ENCODE assay signal across 10 mouse cellular contexts in the genomic region with DNA sequence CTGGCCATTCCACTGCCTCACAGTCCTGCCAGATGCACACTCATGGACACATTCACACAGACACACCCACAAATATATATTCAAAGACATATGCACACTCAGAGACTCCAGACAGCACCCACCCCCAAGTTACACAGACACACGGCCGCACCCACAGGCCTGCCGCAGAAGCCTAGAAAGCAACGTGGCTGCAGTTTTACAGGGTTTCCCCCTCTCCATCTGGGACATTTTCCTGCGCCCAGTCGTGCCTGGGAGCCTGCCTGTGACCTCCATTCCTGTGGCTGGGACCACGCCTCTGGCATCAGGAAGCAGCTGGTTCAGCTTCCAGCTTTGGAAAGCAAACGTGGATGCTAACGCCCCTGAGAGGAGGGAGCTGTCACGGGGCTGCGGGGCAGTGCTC. TPM values are rescaled to one million over a fixed set of nuclear protein-coding genes. Genes with fewer than 3 reads are reported as not detected.
DNase-seq lines count a peak whose midpoint lies in the region; ATAC-seq and TF ChIP-seq lines count a peak whose summit lies in the region.
"Had no signal": no experiment of that assay in that cellular context is flagged by ENCODE, and none has a peak within 500 bp of the region (broad histone marks: within the 10 kb centered on the region; RNA-seq: fewer than 3 reads in every experiment).

No protein-coding gene starts in this region.

- peaks cover 6% of the 10 kb centered on the region; the same call in 1 of the 2 replicates for H3K4me1 ChIP-seq in hindbrain, embryonic 11.5 days (replicated peaks; ENCODE audit: control insufficient read depth, insufficient read depth, low read length)
- H3K4me1 ChIP-seq in hindbrain, embryonic 14.5 days (replicated peaks; ENCODE audit: control insufficient read depth, insufficient read depth, low read length), result peaks cover 27% of the 10 kb centered on the region
- peaks cover 22% of the 10 kb centered on the region for H3K4me1 ChIP-seq in hindbrain, postnatal 0 days (ENCODE audit: insufficient read depth, low read length)
- peaks cover 7% of the 10 kb centered on the region; the same call in 1 of the 2 replicates for H3K4me1 ChIP-seq in lung, postnatal 0 days (ENCODE audit: insufficient read depth, low read depth, low read length)

- no peak for ATAC-seq in hindbrain, embryonic 11.5 days (ENCODE audit: low FRiP score)
- no peak for ATAC-seq in hindbrain, embryonic 14.5 days (ENCODE audit: low FRiP score)
- ATAC-seq in hindbrain, postnatal 0 days, result no peak
- ATAC-seq in lung, postnatal 0 days, result peak; percentile 38

- no peak overlapping the region for H3K4me2 ChIP-seq in hindbrain, embryonic 11.5 days (replicated peaks; ENCODE audit: low read depth, low read length)
- no peak overlapping the region for H3K4me2 ChIP-seq in hindbrain, embryonic 14.5 days (replicated peaks)
- H3K4me2 ChIP-seq in hindbrain, postnatal 0 days (ENCODE audit: low read depth, low read length), result no peak overlapping the region
- no peak overlapping the region for H3K4me2 ChIP-seq in lung, postnatal 0 days (replicated peaks; ENCODE audit: low read depth, low read length)

- no peaks in the 10 kb centered on the region for H3K36me3 ChIP-seq in hindbrain, embryonic 11.5 days (ENCODE audit: control insufficient read depth, insufficient read depth, low read length)
- H3K36me3 ChIP-seq in hindbrain, embryonic 14.5 days (replicated peaks; ENCODE audit: control insufficient read depth, insufficient read depth), result no peaks in the 10 kb centered on the region
- H3K36me3 ChIP-seq in hindbrain, postnatal 0 days (ENCODE audit: insufficient read depth, low read length), result no peaks in the 10 kb centered on the region
- no peaks in the 10 kb centered on the region for H3K36me3 ChIP-seq in lung, postnatal 0 days (ENCODE audit: insufficient read depth, low read length)

- 37% methylated on average over 11 of the region's 11 CpGs for WGBS in hindbrain, embryonic 11.5 days
- WGBS in hindbrain, embryonic 14.5 days, result 43% methylated on average over 11 of the region's 11 CpGs
- 41% methylated on average over 11 of the region's 11 CpGs for WGBS in hindbrain, postnatal 0 days
- 22% methylated on average over 11 of the region's 11 CpGs for WGBS in lung, postnatal 0 days

- TF ChIP-seq CTCF in hindbrain, postnatal 0 days (IDR thresholded peaks at IDR 0.05; ENCODE audit: low read depth), result no peak
- no peak for TF ChIP-seq CTCF in lung, postnatal 0 days (IDR thresholded peaks at IDR 0.05)

- H3K4me3 ChIP-seq in hindbrain, embryonic 11.5 days (ENCODE audit: low read depth, low read length), result no peak overlapping the region
- H3K4me3 ChIP-seq in hindbrain, embryonic 14.5 days (replicated peaks; ENCODE audit: low read length), result no peak overlapping the region
- no peak overlapping the region for H3K4me3 ChIP-seq in hindbrain, postnatal 0 days (ENCODE audit: low read length)
- H3K4me3 ChIP-seq in lung, postnatal 0 days (ENCODE audit: low read depth, low read length), result no peak overlapping the region

- H3K27ac ChIP-seq in hindbrain, embryonic 11.5 days (ENCODE audit: low read depth, low read length), result no peak overlapping the region
- H3K27ac ChIP-seq in hindbrain, embryonic 14.5 days, result no peak overlapping the region
- no peak overlapping the region for H3K27ac ChIP-seq in hindbrain, postnatal 0 days
- no peak overlapping the region for H3K27ac ChIP-seq in lung, postnatal 0 days (ENCODE audit: low read length)

- peak; percentile 35 for DNase-seq in hindbrain, embryonic 11.5 days (ENCODE audit: low spot score)
- DNase-seq in hindbrain, embryonic 14.5 days (ENCODE audit: low spot score), result no peak
- DNase-seq in brain, adult 2 months (ENCODE audit: low read depth, low spot score), result peak; percentile 50
- DNase-seq in hindbrain, postnatal 0 days (ENCODE audit: low spot score), result no peak
- peak; percentile 60 for DNase-seq in lung, postnatal 0 days (ENCODE audit: low spot score)
- no peak for DNase-seq in urinary bladder, postnatal 36 days (ENCODE audit: low spot score in 2 of 2)
- no peak for DNase-seq in spleen, postnatal 36 days (ENCODE audit: low spot score in 2 of 2)
- no peak for DNase-seq in natural killer cell, adult 2 months (ENCODE audit: low spot score in 2 of 2)
- DNase-seq: adrenal gland, adult 8-10 months; cerebellum, postnatal 25 days had no signal

- H3K27me3 ChIP-seq in hindbrain, embryonic 11.5 days (ENCODE audit: control insufficient read depth, insufficient read depth, low read length), result no peaks in the 10 kb centered on the region
- H3K27me3 ChIP-seq in hindbrain, embryonic 14.5 days (ENCODE audit: control insufficient read depth, insufficient read depth, low read length), result no peaks in the 10 kb centered on the region
- H3K27me3 ChIP-seq in hindbrain, postnatal 0 days (ENCODE audit: insufficient read depth, low read length), result no peaks in the 10 kb centered on the region
- H3K27me3 ChIP-seq in lung, postnatal 0 days (replicated peaks; ENCODE audit: insufficient read depth, low read length), result no peaks in the 10 kb centered on the region

- TF ChIP-seq EP300 in lung, postnatal 0 days (IDR thresholded peaks at IDR 0.05), result no peak

- no peak overlapping the region for H3K9ac ChIP-seq in hindbrain, embryonic 11.5 days (ENCODE audit: low read depth, low read length)
- no peak overlapping the region for H3K9ac ChIP-seq in hindbrain, embryonic 14.5 days
- 0 out of 2 replicates have a peak overlapping the region, but pooled peaks have one; percentile 13 for H3K9ac ChIP-seq in hindbrain, postnatal 0 days (replicated peaks; ENCODE audit: low read length)
- no peak overlapping the region for H3K9ac ChIP-seq in lung, postnatal 0 days (replicated peaks; ENCODE audit: low read depth)

- no peaks in the 10 kb centered on the region for H3K9me3 ChIP-seq in hindbrain, embryonic 11.5 days (ENCODE audit: control insufficient read depth, low read length)
- H3K9me3 ChIP-seq in hindbrain, embryonic 14.5 days (ENCODE audit: control insufficient read depth, low read length), result no peaks in the 10 kb centered on the region
- no peaks in the 10 kb centered on the region for H3K9me3 ChIP-seq in hindbrain, postnatal 0 days (ENCODE audit: low read length)
- no peaks in the 10 kb centered on the region for H3K9me3 ChIP-seq in lung, postnatal 0 days (ENCODE audit: low read length)

RNA-seq across cellular contexts. Expression of a gene that starts 46.2 kb away (rescaled TPM):
- 12.0 and 15.2 TPM in 2 replicates for polyA plus RNA-seq in hindbrain, embryonic 11.5 days (2014; fragmentation: Nextera tagmentation; extraction: Ambion mirVana)
- polyA plus RNA-seq in hindbrain, embryonic 14.5 days (2014; fragmentation: Nextera tagmentation; extraction: Ambion mirVana), result 110 and 129 TPM in 2 replicates
- 587 and 649 TPM in 2 replicates for total RNA-seq in hindbrain, postnatal 0 days (2014; rRNA removed)
- 150 and 180 TPM in 2 replicates for polyA plus RNA-seq in hindbrain, postnatal 0 days (2015; fragmentation: Nextera tagmentation; extraction: Ambion mirVana)
- 10.4 and 10.5 TPM in 2 replicates for polyA plus RNA-seq in lung, postnatal 0 days (2015; fragmentation: Nextera tagmentation; extraction: Ambion mirVana)

Comparison
In these comparisons a context has a peak if more than half of its experiments do, and no peak if none do; other contexts are left out.
1. DNase-seq: peak in hindbrain, embryonic 11.5 days (single experiment), brain, adult 2 months (single experiment) and lung, postnatal 0 days (single experiment); none in hindbrain, embryonic 14.5 days (single experiment), hindbrain, postnatal 0 days (single experiment), urinary bladder, postnatal 36 days (0 of 2), spleen, postnatal 36 days (0 of 2) and natural killer cell, adult 2 months (0 of 2).